Mouse (Mus musculus): ENCODE results near the gene Stpg2.
"Not testable (repeated sequence)": the region's sequence is repeated elsewhere in the genome, so short reads cannot be mapped to it uniquely, and the experiment has no call there.

The Stpg2 gene

DNA sequence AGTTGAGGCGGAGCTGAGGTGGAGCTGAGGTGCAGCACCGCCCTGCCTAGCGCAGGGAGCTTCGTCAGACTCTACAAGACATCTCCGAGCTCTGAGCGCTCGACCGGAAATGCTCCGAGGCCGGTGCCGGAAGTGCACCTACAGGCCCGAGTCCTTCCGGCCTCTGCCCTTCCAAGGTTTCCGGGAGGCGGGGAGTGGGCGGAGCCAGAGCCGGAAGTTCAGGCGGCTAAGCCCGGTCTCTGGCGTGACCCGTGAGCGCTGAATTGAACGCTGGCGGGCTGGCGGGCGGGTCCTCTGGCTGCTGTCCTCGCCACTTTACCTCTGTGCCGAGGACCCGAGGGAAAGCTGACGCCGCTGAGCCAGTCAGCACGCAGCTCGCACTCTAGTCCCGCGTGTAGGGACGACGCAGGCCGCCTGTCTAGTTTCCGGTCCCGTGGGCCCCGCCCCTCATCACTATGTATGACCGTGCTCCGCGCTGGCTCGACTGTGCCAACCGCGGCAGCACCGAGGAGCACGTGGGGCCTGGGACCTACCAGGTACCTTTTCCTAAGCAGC lies at the start of gene Stpg2:
Stpg2 (plus strand) TSS at position 251 of the 555 bp plus-strand sequence.
- peak; percentile 16 for DNase-seq (ENCODE audit: extremely low read depth, low read depth, low spot score)

DNA sequence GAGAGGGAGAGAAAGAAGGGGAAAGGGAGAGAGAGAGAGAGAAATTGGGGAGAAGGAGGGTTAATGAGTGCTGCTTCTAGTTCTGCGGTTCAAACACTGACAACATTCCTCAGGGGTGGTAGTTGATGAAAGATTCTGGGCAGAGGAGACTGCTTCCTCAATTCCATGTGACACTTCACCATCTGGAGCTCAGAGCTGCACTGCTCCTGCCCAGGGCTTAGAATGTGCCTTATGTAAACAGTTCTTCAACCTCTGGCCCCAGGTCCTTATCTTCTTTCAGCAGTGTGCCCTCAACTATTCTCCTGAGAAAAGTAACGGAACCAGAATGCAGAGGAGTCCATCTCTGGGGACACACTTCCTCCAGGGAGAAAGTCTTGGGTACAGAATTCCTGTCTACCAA lies 43.3 kb upstream of the Stpg2 start:
- DNase-seq (ENCODE audit: extremely low read depth, low read depth, low spot score) = no peak

DNA sequence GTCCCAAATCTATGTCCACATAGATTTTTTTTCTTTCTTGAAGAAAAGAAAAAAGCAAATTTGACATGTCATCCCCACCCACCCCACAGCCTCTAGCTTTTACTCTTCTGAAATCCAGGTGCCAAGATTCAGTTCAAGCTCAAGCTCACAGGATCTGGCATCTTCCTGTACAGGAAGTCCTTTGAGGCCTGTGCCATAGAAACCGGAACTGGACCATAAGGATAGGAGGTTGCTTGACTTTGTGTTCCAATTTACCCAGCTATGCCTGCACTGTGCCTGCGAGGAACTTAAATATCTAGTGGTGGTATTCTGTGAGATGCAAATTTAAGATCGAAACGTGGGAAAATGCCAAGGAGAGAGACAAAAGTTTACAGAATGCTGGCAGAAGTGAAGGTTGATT lies 42.8 kb upstream of the Stpg2 start:
- no peak for DNase-seq (ENCODE audit: extremely low read depth, low read depth, low spot score)

DNA sequence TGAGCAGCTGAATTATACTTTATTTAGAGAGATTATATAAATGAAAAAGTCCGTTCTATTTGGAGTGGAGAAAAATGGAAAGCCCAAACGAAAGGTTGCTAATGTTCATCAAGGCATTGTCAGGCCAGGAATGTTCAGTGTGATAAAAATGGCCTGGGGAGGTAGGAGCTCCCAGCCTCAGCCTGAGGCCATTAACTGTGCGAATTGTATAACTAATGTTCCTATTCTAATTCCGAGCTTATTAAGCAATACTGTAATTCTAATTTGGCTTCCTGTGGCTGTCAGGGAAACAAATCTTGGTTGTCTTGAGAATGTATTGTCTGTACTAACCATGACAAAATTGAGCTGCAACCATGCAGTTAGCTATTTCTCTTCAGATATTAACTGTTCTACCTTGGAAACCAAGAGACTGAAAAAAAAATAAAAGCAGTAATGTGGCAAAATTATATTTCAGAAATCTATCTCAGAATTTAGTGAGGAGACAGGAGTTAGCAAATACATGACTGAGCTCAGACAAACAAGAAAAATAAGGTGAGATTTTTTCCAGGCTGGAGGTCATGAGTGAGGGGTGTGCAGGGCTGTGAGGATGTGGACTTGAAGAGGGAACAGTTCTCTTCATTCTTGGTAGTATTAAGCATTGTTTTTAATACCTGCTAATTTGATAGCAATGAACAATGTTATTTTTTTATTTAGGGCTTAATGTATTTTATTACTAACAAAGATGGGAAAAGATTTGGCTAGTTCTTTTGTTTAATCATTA lies 36.8 kb upstream of the Stpg2 start:
- no peak for DNase-seq (ENCODE audit: extremely low read depth, low read depth, low spot score)

DNA sequence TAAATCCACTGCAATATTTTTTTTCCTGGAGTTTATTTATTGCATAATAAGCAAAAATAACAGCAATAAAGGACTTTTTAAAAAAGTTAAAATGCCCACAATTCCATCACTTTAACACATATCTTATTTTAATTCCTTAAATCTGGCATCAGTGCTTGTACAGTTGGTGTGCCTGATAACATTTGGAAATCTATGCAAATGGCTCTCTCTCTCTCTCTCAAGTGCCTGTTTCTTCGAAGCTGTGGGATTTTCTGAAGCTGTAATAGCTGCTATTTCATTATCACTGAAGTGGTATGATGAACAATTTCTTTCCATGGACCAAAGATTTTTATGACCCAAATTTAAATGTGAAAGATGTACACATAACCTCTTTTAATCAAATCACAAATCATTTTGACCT lies 35.8 kb upstream of the Stpg2 start:
- DNase-seq (ENCODE audit: extremely low read depth, low read depth, low spot score) = no peak

DNA sequence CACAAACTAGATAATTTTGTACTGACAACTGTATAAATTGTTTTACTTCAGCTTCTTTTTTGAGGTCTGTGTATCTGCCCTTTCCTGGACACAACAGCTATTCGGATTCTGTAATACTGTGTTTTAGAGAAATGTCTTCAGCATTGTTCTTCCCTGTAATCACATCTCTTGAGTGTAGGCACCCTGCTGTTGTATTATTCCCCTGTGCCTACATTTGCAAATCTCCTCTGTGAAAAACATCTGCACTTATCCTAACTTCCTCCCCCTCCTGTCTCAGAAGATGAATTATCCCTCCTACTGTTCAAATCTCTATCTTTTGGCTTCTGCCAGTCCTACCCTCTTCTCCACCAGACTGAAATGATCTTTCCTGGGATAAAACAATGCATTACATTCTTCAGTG lies 28.6 kb upstream of the Stpg2 start:
- DNase-seq (ENCODE audit: extremely low read depth, low read depth, low spot score) = no peak

DNA sequence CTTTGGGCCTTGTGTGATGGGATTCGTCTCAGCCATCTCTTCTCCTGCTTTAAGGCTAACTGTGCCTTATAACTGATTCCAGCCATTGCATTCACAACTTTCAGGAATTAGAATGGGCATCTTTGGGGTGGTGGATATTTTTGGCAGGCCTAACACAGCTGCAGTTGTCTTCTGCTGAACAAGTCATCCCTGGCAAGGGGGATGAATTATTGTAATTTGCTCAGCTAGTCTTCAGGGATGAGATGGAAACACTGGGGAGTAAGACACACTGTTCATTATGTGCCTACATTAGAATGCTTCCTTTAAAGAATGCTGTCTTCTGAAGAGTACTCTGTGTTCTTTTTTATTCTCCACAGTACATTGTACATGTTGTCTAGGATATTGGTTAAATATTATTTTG lies 14.0 kb upstream of the Stpg2 start:
- no peak for DNase-seq (ENCODE audit: extremely low read depth, low read depth, low spot score)

DNA sequence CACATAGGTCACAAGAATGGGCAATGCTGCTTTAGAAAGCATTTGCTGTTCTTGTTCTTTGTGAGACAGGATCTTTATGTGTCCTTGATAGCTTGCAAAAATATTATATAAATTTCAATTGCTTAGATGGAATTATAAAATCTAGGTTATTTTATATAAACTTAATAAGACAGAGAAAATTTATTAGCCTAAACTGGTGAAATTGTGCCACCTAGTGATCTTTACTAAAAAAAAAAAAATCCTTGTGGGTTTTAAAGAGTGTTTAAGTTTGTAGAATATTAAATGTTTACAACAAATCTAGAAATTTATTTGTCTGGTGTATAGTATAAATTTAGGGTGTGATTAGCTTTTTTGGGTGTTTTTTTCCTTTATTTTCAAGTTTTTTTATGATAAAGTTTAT lies 11.6 kb upstream of the Stpg2 start:
- no peak for DNase-seq (ENCODE audit: extremely low read depth, low read depth, low spot score)

DNA sequence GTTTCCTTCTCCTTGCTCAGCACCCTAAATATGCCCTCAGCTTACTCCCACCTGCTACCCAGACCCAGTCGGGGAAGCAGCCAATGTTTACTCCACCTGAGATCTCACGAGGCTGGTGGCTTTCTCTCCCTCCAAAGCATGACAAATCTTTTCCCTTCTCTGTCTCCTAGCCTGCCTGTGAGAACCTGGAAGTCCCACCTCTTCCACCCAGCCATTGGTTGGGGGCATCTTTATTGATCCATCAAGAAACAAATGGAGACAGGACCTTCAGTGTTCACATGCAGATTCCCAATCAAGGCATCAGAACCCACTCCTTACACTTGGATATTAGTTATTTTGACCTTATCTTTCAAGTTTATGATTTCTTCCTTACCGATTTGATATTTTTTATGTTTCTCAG lies 7.1 kb upstream of the Stpg2 start:
- DNase-seq (ENCODE audit: extremely low read depth, low read depth, low spot score) = no peak

DNA sequence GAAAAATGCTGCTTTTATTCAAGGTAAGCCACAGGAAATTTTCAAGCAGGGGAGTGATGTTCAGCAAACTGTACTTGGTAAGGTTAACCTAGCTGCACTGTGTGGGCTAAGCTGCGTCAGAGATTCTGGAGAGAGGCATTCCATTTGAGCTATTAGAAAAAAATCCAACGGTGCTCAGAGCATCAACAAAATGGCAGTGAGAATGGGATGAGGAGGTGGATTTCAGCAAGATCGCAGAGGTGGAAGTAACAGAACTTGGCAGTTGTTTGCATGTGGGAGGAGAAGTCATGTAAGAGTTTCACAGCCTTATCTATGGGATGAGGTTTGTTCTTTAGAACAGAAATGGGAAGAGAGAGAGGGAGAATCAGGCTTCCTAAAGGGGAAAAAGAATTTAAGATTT lies 5.2 kb upstream of the Stpg2 start:
- DNase-seq (ENCODE audit: extremely low read depth, low read depth, low spot score) = no peak

DNA sequence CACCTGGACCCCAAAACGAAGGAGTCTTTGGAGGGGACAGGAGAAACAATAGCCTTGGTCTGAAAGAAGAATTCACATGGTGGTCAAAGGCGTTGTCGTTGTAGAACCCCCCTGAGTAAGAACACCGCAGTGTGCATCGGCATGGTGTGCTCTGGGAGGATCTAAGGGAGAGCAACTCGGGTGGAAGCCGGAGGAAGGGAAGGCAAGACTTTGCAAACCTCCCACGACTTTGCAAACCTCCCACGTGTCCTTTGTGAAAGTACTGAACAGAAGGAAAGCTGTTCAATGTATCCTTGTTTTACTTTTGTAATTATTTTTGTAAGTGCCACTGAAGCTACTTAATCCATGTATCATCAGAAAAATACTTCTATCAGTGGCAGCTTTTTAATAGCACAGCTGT lies 11.5 kb downstream of the Stpg2 start:
- DNase-seq (ENCODE audit: extremely low read depth, low read depth, low spot score) = no peak

DNA sequence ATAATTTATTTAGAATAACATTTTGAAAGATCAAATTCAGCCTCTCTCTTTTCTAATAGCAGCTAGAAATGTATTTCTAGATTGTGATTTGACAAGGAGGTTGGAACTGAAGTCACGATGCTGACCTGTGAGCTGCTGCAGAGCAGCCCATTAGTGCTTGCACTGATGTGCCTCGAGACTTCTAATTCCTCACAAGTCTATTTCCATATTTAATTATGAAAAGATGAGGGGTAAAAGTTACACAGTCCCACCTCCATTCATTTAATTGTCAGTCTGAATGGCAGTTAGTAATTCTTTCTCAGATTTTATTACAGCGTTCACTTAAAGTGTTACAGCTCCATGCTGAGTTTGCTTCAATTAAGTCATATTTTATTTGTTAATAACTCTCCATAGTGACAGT lies 19.6 kb downstream of the Stpg2 start:
- DNase-seq (ENCODE audit: extremely low read depth, low read depth, low spot score) = no peak

DNA sequence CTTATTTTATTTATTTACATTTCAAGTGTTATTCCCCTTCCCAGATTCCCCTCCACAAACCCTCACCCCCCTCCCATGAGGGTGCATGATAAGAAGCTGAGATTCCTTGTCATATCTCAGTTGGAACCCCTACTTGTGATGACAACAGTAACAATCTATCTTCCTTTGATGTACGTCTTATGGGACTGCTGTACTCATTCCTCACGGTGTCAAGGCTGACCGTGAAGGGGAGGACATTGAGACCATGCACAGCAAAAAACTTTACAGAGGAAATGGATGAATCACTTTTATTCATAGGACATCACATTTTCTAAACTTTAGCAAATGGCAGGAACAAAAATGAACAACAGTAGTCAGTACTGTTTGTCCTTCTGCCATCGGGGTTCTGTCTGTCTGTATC lies 21.3 kb downstream of the Stpg2 start:
- DNase-seq (ENCODE audit: extremely low read depth, low read depth, low spot score) = no peak

DNA sequence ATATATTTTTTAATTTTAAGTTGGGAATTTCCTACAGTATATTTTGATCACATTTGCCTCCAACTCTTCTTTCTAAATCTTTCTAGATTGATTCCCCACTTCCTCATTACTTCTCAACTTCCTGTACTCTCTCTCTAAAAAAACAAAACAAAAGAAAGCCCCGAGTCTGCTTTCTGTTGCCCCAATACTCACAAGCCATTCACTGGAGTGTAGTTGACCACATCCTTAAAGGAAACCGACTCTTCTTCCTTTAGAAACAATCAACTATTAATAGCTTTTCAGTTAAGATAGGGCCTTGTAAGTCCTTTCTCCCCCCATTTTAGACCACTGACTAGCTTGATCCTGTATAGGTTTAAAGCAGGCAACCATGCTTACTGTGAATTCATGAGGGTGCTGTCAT lies 39.7 kb downstream of the Stpg2 start:
- DNase-seq (ENCODE audit: extremely low read depth, low read depth, low spot score) = no peak

DNA sequence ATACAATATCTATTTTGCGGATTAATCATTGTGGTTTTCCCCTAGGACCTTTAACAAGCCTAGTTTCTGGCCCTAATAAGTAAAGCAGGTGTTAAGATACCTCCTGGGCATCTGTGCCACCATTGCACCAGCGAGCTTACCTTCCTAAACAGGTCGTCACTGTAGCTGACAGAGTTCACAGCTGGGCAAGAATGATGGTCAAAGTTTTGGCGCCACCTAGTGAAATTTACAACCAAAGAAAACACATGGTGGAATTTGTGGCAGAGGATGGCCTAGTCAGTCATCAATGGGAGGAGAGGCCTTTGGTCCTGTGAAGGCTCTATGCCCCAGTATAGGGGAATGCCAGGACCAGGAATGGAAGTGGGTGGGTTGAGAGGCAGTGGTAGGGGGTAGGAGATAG lies 41.0 kb downstream of the Stpg2 start:
- no peak for DNase-seq (ENCODE audit: extremely low read depth, low read depth, low spot score)

DNA sequence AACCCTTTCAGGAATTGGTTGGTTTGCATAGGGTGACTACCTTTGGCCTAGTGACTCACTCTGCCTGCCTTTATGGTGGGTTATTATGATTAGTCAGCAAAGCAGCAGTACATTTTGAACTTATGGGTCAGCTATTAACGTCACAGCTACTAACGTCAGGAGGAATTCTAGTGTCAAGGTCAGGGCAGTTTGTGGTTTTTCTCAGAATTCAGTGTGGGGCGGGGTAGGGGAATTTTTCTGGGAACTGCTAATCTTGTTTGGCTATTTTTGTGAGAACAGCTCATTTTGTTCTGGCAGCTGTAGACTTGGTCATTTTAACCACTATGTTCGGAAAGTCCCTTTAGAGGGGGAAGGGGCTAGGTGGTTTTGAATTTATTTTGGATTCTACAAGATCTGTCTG lies 56.9 kb downstream of the Stpg2 start:
- not testable (repeated sequence) for DNase-seq (ENCODE audit: extremely low read depth, low read depth, low spot score)

DNA sequence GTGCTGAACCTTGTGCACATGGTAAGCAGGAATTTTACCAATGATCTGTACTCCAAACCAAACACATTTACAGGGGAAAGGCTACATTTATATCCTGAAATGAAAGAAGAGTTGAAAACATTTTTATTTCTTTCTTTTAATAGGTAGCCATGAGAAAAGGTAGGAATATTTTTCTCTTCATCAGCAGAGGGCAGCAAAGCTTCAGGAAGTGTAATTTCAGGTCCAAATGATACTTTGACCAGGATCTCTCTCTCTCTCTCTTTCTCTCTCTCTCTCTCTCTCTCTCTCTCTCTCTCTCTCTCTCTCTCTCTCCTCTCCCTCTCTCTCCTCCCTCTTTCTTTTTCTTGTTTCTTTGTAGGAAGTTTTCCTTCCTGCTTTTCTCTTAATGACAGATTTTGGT lies 92.4 kb downstream of the Stpg2 start:
- no peak for DNase-seq (ENCODE audit: extremely low read depth, low read depth, low spot score)

DNA sequence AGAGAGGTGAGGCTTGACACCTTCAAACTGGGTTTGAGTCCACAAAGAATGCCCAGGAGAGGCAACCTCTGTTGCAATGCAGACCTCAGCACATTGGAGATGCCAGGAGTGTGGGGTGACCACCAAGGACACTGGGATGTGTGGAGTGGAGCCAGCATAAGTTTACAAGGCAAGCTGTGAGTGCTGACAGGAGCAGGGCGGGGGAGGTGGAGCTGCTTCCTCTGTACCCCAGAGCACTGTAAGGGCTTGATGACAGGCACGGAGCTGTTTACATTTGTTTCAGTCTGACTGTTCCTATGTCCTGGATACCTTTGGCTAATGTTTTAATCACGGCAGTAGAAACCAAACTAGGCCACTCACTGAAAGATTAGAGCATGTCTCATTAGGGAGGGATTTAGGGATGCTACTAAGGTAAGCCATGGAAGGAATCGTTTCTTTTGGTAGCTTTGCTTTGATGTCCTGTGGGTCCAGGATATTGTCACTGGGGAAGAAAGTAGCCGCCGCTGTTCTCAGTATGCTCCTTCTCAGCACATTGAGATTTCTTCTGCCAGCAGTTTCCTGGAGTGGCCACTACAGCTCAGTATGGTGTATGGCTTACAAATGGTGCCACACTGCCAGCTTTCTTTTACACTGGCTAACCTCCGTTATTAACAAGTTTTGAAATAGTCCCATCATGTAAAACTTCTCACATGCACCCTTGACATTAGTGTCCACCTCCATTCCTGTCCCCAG lies 102.8 kb downstream of the Stpg2 start:
- no peak for DNase-seq (ENCODE audit: extremely low read depth, low read depth, low spot score)

DNA sequence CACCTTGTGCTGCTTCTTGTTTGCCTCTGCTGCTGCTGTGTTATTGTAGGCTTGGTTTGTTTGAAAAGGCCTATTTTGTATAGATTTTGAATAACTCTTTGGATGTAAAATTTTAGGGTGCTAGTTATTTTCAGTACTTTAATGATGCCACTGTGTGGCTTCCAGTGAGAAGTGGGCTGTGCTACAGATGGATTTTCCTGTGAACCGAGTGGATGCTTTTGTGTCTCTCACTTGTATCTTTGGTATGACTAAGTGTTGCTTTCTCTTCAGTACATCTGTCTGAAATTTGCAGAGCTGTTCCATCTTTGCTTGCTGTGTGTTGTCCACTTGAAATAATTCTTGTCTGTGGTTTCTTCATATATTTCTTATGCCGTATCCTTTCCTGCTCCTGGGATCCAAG lies 106.2 kb downstream of the Stpg2 start:
- no peak for DNase-seq (ENCODE audit: extremely low read depth, low read depth, low spot score)

DNA sequence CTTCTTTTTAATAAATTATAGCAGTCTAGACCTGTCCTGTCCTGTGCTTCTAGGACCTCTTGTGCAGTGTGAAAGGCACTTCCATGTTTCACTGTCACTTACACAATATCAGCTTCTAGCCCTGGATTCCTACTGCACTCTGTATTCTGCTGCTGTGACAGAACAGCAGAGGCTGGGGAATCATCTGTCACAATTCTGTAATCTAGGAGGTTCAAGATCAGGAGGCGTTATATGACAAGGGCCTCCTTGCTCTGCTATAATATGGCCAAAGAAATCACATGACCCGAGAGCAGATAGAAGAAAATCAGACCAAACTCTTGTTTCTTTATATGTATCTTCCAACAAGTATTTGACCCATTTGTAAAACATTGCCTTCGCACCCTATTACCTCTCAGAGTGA lies 175.0 kb downstream of the Stpg2 start:
- DNase-seq (ENCODE audit: extremely low read depth, low read depth, low spot score) = no peak

DNA sequence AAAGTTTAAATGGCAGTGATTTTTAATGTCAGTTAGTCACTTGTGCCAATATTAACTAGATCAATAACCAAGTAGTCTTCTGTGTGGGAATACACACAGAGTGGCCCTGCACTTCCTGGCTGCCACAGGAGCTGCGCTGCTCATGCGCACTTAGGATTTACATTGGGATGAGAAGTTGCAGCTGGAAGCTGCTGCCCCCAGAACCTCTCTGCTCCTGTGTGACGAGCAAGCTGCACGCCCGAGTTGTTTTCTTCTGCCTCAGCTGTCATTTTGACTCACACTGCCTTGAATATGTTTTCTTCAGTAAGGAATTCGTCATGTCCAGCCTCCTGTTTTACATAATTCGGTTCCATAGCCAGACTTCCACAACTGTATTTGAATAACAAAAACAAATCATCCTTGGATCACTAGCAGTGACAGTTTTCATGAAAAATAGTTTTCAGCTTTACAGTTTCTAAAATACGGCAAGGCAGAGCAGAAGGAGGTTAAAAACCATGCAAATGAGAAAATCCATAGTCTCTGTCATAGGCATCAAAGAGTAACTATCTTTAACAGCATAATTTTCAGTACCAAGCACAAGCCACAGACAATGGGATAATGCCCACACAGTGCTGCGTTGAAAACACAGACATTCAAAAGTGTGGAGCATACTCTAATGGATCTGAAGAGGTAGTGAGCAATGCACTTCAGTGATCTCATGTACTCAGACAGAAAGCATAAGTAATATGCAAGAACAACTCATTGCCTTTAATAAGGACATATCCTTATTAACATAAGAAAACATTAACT lies 191.8 kb downstream of the Stpg2 start:
- no peak for DNase-seq (ENCODE audit: extremely low read depth, low read depth, low spot score)

DNA sequence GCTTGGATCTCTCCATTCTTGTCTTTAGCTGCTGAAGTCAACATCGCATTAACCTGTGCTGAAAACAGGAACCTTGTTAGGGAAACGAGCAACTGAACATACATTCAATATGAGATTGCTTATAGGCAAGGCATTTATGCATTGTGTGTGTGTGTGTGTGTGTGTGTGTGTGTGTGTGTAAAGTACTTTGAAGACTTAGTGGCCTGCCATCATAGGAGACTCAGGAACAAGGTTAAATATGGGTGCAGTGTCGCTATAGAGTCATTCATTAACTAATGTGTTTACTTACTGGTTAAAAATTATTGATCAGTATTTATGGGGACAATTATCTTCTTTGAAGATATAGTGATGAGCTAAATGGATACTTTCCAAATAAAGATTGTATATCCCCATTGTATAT lies 199.2 kb downstream of the Stpg2 start:
- DNase-seq (ENCODE audit: extremely low read depth, low read depth, low spot score) = no peak

All from fat pad, adult 2 months (tissue).